Mouse (Mus musculus) right cerebral cortex, postnatal 10 days (tissue): ENCODE measurements at regions not wholly inside any gene's neighbourhood (a gene's known extent, or its start where the extent isn't known, plus 50 kb on each side); places are given as distances from the start of the nearest gene placed in this dataset.

ENCODE experiments used
- DNase-seq, 2 experiments: peaks; one replicate each; pipeline ENCODE4 v3.0.0; 2021; ENCODE audit warnings: low spot score in 2 of 2

DNA sequence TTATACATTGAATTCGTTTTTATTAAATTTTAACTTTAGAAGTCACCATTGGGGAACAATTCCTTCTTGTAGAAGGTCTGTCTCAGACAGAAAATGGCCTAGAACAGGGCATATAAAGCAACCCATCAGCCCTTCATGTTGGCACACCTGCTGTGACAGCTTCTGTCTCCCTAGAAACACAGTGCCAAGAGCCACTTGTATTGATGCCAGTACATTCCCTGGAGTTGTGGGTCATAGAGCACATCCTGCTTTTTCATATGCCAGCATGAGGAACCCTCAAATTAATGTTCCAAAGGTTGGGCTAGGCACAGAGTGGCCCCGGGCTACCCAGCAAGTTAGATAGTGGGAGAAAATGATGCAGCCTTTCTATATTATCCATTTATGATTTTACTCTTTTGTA, 496.0 kb upstream of the Slc10a2 start:
- no peak for DNase-seq

DNA sequence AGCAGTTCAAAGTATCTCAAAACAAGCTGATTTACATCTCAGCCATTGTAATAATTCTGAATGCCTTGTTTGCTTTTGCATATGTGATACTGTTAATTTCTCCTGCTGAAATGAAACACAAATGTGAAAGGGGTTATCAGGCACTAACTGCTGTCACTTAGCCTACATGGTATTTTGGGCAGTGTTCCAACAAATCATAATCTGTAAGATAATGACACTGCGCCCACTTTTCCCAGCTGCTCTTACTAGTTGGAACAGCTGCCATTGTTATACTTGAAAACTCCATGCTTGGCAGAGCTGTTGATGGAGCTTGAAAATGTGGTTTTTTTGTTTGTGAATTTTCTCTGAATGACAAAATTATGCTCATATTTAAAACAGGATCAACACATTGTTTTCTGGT, 486.4 kb upstream of the Slc10a2 start:
- peak in 1 of 2 experiments; percentile 27 for DNase-seq
